Mouse (Mus musculus) ES-E14 (cell line): ENCODE results near the gene Myrf.

Source experiments
- CHD2 ChIP-seq: IDR thresholded peaks from 2 replicates; pipeline ENCODE4 v1.6.1; 2014; ENCODE audit warnings: mild to moderate bottlenecking, low read depth, low read length, inconsistent platforms
- HCFC1 ChIP-seq: IDR thresholded peaks from 2 replicates; pipeline ENCODE4 v1.6.1; 2012; ENCODE audit warnings: low read length, inconsistent platforms, borderline replicate concordance; ENCODE audit not compliant: insufficient read depth
- MAFK ChIP-seq: IDR thresholded peaks from 2 replicates; pipeline ENCODE4 v1.6.1; 2014; ENCODE audit warnings: mild to moderate bottlenecking, low read depth, low read length, inconsistent platforms; ENCODE audit not compliant: insufficient read depth
- ZC3H11A ChIP-seq: IDR thresholded peaks from 2 replicates; pipeline ENCODE4 v1.6.1; 2012; ENCODE audit warnings: low read depth, mild to moderate bottlenecking, inconsistent platforms, low read length, borderline replicate concordance
- ZNF384 ChIP-seq: IDR thresholded peaks from 2 replicates; pipeline ENCODE4 v1.6.1; 2012; ENCODE audit warnings: low read depth, low read length, inconsistent platforms

DNA sequence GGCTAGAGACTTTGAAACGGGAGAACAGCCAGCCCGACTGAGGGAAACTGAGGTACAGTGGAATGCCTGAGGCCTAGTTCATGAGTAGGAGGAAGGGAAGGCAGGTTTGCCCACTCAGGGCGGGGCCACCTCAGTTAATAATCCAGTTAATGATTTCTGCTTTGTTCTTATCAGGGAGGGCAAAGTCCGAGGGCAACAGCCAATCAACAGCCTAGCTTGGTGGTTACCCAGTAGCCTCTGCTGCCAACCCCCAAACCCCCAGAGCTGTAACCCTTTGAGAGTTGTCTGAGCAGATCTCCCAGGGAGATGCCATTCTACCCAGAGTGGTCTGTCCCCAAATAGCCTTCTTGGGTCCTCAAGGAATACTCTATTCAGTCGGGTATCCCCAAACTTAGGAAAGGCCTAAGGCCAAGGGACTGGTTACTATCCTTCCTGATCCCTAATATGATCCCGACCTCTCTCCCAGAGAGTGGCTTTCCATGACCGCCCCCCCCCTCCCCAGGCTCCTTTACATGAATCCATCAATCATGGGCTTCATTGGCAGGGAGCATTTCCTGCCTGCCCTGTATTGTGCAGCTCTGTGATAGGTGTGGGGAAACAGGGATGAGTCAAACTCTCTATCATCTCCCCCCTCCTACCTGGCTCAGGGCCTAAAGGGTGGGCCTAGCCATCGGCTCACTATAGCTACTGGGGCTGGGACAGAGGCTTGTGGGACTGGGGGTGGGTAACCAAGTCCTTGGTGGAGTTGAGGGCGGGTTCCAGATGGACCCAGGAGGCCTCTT, 4.6 kb downstream of the Myrf start:
- TF ChIP-seq MAFK (no peak), HCFC1 (no peak), ZC3H11A (no peak), ZNF384 (no peak), CHD2 (no peak)
